Mouse (Mus musculus) Patski (cell line): Measurements from ENCODE around the gene Brsk1. TPM values are rescaled to one million over a fixed set of nuclear protein-coding genes. Genes with fewer than 3 reads are reported as not detected.

Source experiments
- ATAC-seq: fragments of 100-300 bp; one replicate; pipeline ENCODE4 v1.8.0; 2021
- CTCF ChIA-PET: fragments of 350-600 bp; sonication (Branson Sonifier 250); formaldehyde crosslinking; loops from one replicate; lab custom pipeline; 2022; ENCODE audit warnings: inconsistent platforms; lab: Charles Lee
- POLR2A ChIA-PET: fragments of 350-600 bp; sonication (Branson Sonifier 250); formaldehyde crosslinking; loops from one replicate; lab custom pipeline; 2022; ENCODE audit warnings: antibody characterized with exemption, inconsistent platforms; lab: Charles Lee
- DNase-seq: peaks from one replicate; pipeline ENCODE4 v3.0.0-alpha.2; 2011; ENCODE audit warnings: low read depth, low spot score
- H3K27me3 ChIP-seq: fragments of 371-371 bp; one replicate; pipeline ENCODE4 v1.5.1; 2021
- CTCF ChIP-seq: fragments of 100-300 bp; IDR thresholded peaks from one replicate; pipeline ENCODE4 v1.5.1; 2021
- in situ Hi-C: fragments of 300-500 bp; cut with MboI; formaldehyde crosslinking; loops from 3 replicates; pipeline ENCODE4 v1.11.1; 2018; ENCODE audit warnings: low pct_unique_long_range_greater_than_20kb, mixed read lengths
- polyA plus RNA-seq: library from polyadenylated mRNA; unstranded; gene quantifications from one replicate; pipeline ENCODE4 v1.2.3, GENCODE M21; 2021

Gene Brsk1
- 27.9 TPM for polyA plus RNA-seq

DNA sequence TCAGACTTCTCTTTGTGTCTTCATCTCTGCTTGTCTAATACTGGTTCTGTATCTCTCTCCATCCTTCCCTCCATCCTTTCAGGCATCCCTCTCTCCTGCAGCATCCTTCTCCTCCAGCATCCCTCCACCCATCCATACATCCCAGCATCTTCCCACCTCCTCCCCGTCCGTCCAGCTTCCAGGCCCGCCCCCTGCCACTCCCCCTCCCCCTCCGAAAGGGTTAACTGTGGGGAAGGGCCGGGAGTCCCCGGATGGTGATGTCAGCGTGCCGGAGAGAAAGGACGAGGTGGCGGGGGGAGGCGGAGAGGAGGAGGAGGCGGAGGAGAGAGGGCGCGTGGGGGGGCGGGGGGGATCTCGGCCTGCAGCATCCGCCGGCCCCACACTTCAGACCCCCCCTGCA lies at the start of gene Brsk1:
Brsk1 (plus strand) TSS at position 218 of the 400 bp plus-strand sequence.
- ChIA-PET CTCF (no interaction called here), POLR2A (no interaction called here)
- DNase-seq = no peak
- H3K27me3 ChIP-seq = no peaks in the 10 kb centered on the region
- in situ Hi-C loops = no loop called here
- peak; percentile 53 for ATAC-seq
- no peak for TF ChIP-seq CTCF

DNA sequence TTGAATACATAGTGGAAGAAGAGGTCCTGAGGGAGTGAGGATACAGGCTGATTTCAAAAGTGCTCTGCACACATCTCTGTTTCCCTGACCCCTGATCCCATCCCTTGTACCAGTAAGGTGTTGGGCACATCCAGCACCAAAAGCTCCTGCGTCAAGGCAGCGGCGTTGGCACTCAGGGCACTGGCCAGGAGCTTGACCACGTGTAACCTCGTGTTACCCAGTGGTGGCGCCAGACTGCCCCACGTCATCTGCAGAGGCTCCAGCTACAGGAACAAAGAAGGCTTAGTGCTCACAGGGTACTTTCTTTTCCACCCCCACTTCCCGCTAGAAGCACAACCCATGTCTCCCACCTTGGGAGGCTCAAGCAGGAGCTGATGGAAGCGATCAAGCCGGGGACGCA lies 49.2 kb upstream of the Brsk1 start:
- no peak for TF ChIP-seq CTCF
- no peak for ATAC-seq
- DNase-seq = no peak
- ChIA-PET POLR2A (no interaction called here), CTCF (interaction anchor here (1.4 kb wide), 1 partner anchor 11 kb away, joined by 3 read pairs; no protein-coding TSS in a partner anchor)
- in situ Hi-C loops = no loop called here
- no peaks in the 10 kb centered on the region for H3K27me3 ChIP-seq

DNA sequence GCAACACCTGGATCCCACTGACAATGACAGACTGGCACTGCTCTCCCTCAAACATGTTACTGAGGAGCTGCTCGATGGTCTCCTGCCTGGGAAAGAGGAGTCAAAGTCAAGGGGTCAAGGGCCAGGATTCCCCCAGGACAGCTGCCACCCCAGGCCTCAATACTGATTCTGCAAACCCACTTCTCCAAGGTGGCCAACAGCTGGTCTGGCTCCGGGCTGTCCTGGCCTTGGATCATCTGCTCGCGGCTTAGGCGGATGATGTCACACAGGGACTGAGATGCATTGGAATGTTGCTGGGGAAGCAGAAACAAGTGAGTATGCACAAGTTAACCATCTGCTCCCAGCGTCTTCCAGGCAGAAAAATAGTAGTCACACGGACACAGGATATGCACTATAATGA lies 48.4 kb upstream of the Brsk1 start:
- ATAC-seq (no peak), DNase-seq (no peak)
- ChIA-PET POLR2A (no interaction called here), CTCF (interaction anchor here (1.3 to 1.4 kb wide), 2 partner anchors 10 to 18 kb away, joined by 3 read pairs; no protein-coding TSS in a partner anchor)
- no peak for TF ChIP-seq CTCF
- in situ Hi-C loops = no loop called here
- no peaks in the 10 kb centered on the region for H3K27me3 ChIP-seq

DNA sequence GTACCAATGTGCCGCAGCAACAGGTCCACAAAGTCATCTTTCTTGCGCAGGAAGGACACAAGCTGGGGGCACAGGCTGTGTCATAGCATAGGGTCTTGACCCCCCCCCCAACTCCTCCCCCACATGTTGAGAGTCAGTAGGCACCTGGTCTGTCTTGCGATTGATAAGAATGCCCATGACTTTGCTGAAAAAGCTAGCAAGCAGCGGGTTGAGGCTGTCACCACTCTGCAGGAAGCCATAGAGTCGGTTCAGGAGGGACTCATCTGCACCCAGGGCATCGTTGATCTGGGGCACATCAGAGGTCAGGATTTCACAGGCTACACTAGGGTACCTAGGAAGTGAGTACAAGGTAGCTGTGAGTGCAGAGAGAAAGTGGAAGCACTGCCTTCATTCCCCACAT lies 47.2 kb upstream of the Brsk1 start:
- in situ Hi-C loops = no loop called here
- H3K27me3 ChIP-seq = no peaks in the 10 kb centered on the region
- ATAC-seq (no peak), DNase-seq (no peak)
- ChIA-PET CTCF (interaction anchor here (1.5 kb wide), 2 partner anchors 16 to 130 kb away, joined by 3 read pairs; no protein-coding TSS in a partner anchor), POLR2A (no interaction called here)
- TF ChIP-seq CTCF = no peak

DNA sequence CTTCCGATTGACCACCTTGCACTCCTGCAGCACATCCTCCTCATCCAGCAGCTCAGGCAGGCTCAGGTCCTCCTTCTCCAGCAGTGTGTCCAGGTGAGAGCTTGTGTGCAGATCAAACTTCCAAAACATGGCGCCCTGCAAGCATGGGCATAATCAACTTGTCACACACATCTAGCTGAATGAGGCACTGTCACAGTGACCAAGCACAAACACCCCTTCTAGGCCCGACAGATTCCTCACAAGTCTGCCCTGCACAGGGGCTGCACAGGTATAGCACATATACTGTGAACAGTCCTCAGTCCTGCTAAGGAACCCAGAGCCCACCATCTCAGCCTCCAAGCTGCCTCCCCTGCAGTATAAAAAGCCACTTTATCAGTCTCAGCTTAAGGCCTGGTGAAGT lies 43.6 kb upstream of the Brsk1 start:
- POLR2A ChIA-PET = no interaction called here
- no peaks in the 10 kb centered on the region for H3K27me3 ChIP-seq
- in situ Hi-C loops = no loop called here
- TF ChIP-seq CTCF = no peak
- no peak for DNase-seq
- CTCF ChIA-PET = no interaction called here
- ATAC-seq = no peak

DNA sequence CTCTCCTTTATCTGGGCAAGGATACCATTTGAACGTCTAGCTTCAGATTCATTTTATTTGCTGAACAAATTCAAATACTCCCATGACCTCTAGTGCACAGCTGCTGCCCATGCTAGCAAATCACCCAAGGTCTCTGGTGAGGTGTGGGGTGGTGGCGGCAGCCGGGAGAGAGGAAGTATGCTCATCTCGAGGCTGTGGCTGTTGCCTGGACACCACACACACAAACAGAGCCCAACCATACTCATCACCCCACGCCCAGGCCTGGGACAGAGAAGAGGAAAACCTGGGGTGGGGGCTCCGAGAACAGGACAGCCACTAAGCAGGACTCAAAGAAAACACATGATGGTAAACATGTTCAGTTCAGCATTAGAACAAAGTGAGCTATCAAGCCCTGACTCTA lies 43.1 kb upstream of the Brsk1 start:
- DNase-seq (no peak), ATAC-seq (no peak)
- ChIA-PET POLR2A (interaction anchor here (0.6 kb wide), 2 partner anchors 53 to 58 kb away, joined by 3 to 4 read pairs; no protein-coding TSS in a partner anchor), CTCF (interaction anchor here (1.1 to 1.2 kb wide), 2 partner anchors 13 to 24 kb away, joined by 3 read pairs; no protein-coding TSS in a partner anchor)
- in situ Hi-C loops = no loop called here
- no peak for TF ChIP-seq CTCF
- H3K27me3 ChIP-seq = no peaks in the 10 kb centered on the region

DNA sequence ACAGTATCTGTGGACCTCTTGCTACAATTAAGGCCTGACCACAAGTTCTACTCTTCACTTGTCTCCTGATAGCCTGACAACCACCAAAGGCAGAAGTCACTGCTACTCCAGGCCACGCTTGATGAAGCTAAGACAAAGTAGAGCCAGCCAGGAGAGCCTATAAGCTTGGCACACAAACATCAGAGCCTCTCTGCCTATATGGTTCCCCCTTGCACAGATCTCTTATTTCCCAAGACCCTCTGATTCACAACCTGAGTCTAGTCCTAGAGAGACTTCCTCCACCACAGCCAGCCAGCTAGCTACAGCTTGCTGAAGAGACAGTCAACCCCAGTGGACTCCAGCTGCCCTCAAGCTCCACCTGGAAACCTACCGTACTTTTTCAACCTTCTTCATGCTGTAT lies 42.4 kb upstream of the Brsk1 start:
- no peaks in the 10 kb centered on the region for H3K27me3 ChIP-seq
- ChIA-PET CTCF (interaction anchor here (1.1 to 1.2 kb wide), 2 partner anchors 12 to 24 kb away, joined by 3 read pairs; no protein-coding TSS in a partner anchor), POLR2A (interaction anchor here (1.1 kb wide), 1 partner anchor 9 kb away, joined by 4 read pairs; no protein-coding TSS in a partner anchor)
- ATAC-seq (no peak), DNase-seq (no peak)
- no peak for TF ChIP-seq CTCF
- in situ Hi-C loops = no loop called here

DNA sequence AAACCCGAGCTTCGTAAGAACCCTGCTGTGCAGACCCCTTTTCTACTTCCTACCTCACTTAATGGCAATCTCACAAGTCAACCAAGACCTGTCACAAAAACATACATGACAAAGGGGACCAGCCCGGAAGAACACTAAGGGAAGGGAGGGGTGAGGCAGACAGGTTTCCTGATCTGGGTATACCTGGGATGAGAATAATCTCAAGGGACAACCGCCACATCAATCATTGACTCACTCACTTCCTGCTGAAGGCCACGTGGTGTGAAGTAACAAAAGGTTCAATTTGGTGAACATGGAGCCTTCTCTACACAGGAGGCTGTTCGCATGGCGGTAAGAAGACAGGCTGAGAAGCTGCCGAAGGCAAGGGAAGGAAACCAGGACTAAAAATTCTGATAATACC lies 38.8 kb upstream of the Brsk1 start:
- in situ Hi-C loops = no loop called here
- no peaks in the 10 kb centered on the region for H3K27me3 ChIP-seq
- ChIA-PET CTCF (no interaction called here), POLR2A (no interaction called here)
- no peak for DNase-seq
- TF ChIP-seq CTCF = no peak
- ATAC-seq = no peak

DNA sequence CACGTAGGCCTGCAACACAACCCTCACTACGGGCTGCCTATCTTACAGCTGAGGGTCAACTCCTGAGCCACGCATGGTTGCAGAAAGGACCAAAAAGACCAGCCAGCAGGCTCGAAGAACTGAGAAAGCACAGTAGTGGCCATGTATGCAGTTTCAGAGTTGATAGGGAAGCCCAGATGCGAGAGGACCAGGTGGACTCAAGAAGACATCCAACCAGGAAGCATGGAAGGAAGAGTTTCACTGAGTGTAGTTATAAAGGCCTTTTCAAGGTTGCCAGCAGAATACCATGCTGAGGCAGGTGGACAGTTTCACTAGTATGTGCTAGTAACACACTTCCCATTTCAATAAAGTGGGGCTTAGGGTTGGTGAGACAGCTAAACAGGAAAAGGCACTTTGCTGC lies 37.7 kb upstream of the Brsk1 start:
- CTCF ChIA-PET = interaction anchor here (1.2 kb wide), 1 partner anchor 11 kb away, joined by 3 read pairs; no protein-coding TSS in a partner anchor
- DNase-seq (no peak), ATAC-seq (no peak)
- TF ChIP-seq CTCF = no peak
- H3K27me3 ChIP-seq = no peaks in the 10 kb centered on the region
- in situ Hi-C loops = no loop called here
- POLR2A ChIA-PET = no interaction called here

DNA sequence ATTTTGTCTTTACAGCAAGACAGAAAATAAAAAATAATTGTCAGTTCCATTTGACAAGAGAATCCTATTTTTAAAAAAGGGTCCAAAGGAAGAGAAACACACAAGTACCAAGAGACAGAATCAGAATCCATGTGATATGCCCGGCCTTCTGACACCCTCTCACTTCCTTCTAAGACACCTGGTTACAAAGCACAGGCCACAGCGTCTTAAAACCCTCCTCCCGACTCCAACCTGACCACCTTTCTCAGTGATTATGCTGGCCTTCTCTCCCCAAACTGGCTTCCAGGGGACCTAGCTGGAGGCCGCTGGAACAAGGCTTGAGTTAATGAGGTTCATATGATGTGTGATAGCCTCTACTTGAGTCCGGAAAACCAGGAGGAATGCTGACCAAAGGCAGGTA lies 37.1 kb upstream of the Brsk1 start:
- in situ Hi-C loops = no loop called here
- TF ChIP-seq CTCF = no peak
- no peaks in the 10 kb centered on the region for H3K27me3 ChIP-seq
- POLR2A ChIA-PET = no interaction called here
- ATAC-seq (no peak), DNase-seq (no peak)
- CTCF ChIA-PET = no interaction called here

DNA sequence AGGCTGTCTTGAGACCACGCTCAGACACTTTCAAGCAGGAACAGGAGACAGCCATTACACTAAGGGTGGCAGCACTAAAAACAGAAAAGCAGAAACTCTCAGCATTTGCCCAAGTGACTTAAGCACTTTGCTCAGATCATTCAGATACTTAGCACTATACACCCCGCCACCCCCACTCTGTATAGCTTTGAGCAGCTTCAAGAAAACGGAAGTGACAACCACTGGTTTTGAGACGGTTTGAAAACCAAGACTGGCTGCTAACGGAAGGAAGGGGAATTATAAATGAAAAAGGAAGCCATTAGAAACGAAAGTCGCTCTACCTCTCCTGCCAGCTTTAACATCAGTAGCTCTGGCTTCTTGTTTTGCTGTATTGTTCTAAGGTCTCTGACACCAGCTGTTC lies 36.6 kb upstream of the Brsk1 start:
- DNase-seq (no peak), ATAC-seq (no peak)
- in situ Hi-C loops = no loop called here
- TF ChIP-seq CTCF = no peak
- ChIA-PET CTCF (no interaction called here), POLR2A (no interaction called here)
- H3K27me3 ChIP-seq = no peaks in the 10 kb centered on the region

DNA sequence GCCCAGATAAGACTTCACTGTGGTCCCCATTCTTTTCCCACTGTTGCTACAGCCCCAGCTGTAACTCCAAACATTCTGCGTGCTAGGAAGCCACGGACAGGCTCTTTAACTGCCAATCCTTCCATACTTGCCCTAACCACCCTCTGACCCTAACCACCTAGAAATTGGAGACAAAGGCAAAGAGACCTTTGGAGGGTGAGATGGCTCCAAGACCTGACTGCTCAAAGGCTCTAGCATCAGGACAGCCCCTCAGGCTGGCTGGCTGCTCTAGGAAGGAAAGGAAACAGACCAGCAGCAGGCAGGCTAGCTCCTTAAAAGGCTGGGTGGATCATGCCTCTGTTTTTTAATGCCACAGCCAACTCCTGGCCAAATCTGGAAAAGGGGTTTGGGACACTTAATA lies 36.2 kb upstream of the Brsk1 start:
- DNase-seq = no peak
- ChIA-PET POLR2A (no interaction called here), CTCF (no interaction called here)
- no peak for ATAC-seq
- TF ChIP-seq CTCF = no peak
- H3K27me3 ChIP-seq = no peaks in the 10 kb centered on the region
- in situ Hi-C loops = no loop called here
